Mouse (Mus musculus): ENCODE results near the gene Cryba4. TPM values are rescaled to one million over a fixed set of nuclear protein-coding genes. Genes with fewer than 3 reads are reported as not detected.

Cryba4 gene
- polyA plus RNA-seq, 1 experiment from 2014 or later, result 1.4 TPM

DNA sequence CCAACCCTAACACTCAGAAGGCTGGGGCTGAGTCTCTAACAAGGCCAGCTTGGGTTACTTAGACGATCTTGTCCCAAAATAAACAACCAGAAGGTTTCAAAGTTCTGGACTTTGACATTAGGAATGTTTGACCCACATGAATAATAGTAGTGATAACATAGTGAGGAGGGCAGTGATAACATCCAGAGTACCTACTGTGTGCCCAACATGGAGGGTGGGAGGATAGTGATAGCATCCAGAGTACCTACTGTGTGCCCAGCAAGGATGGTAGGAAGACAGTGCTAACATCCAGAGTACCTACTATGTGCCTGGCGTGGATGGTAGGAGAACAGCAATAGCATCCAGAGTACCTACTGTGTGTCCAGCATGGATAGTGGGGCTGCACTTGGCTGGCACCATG is 41.5 kb upstream of the Cryba4 start:
- no peak overlapping the region for H3K4me3 ChIP-seq
- H3K27me3 ChIP-seq, result no peaks in the 10 kb centered on the region
- no peaks in the 10 kb centered on the region for H3K36me3 ChIP-seq
- peaks cover 71% of the 10 kb centered on the region for H3K4me1 ChIP-seq (replicated peaks)
- no peak overlapping the region for H3K27ac ChIP-seq
- H3K4me2 ChIP-seq, result no peak overlapping the region
- ATAC-seq (replicated peaks; ENCODE audit: insufficient number of reproducible peaks, insufficient read depth, low FRiP score, low read depth), result no peak
- WGBS, result 57% methylated on average over 2 of the region's 2 CpGs
- H3K9ac ChIP-seq, result no peak overlapping the region
- no peaks in the 10 kb centered on the region for H3K9me3 ChIP-seq (replicated peaks)

DNA sequence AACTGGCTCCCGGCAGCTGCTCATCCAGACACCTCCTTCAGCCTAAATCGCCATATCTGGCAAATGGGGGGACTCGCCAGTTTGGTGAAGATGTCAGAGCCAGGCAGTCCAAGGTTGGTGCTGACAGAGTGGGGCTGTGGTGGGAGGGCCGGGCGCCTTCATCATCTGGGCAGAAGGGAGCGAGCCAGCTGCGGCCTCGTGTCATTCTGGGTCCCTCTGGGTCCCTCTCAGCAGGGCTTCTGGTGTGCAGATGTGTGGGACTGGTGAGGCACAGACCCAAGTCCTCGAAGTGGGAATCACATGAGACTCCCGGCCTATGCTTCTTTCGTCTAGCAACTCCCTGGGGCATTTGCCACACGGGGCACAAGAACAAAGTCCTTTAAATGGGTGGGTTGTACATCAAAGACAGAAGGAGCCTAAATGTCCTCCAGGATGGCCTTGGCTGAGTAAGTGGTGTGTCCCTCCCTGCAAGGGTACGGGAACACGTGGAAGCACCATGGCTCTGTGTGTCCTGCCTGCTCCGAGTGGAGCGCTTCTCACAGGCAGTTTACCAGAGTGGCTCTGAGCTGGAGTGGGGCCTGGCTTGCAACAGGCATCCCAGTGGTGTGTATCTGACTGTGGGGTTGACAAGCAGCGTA is 40.1 kb upstream of the Cryba4 start:
- Histone ChIP-seq H3K4me2 (no peak overlapping the region), H3K27me3 (no peaks in the 10 kb centered on the region)
- 81% methylated on average over 17 of the region's 17 CpGs for WGBS

DNA sequence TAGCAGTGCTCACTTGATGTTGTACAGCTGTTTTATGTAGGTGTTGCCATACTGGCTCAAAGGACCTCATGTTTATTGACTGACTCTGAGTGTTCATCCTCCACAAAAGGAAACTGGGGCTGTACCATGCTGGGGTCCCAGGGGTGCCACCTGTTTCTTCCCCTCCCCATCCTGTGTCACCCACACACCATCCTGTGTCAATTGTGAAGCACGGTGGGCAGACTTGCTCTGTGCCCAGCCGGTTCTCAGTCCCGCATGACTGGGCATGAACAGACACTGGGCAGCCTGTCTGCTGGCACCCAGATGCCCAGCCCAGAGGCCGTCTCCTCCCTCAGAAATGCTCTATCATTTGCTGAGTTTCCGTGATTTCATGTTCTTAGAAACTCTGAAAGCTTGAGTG is 39.5 kb upstream of the Cryba4 start:
- Histone ChIP-seq H3K36me3 (no peaks in the 10 kb centered on the region), H3K27ac (no peak overlapping the region), H3K4me3 (no peak overlapping the region), H3K4me1 (replicated peaks) (peaks cover 67% of the 10 kb centered on the region), H3K9me3 (replicated peaks) (no peaks in the 10 kb centered on the region), H3K4me2 (no peak overlapping the region), H3K9ac (no peak overlapping the region), H3K27me3 (no peaks in the 10 kb centered on the region)
- whole genome bisulfite sequencing, result 85% methylated on average over 5 of the region's 5 CpGs
- no peak for ATAC-seq (replicated peaks; ENCODE audit: insufficient number of reproducible peaks, insufficient read depth, low FRiP score, low read depth)

More for the DNA sequence above, 40.1 kb upstream of the Cryba4 start:
- Histone ChIP-seq H3K9ac (no peak overlapping the region), H3K36me3 (no peaks in the 10 kb centered on the region), H3K4me3 (no peak overlapping the region), H3K4me1 (replicated peaks) (peaks cover 71% of the 10 kb centered on the region), H3K27ac (no peak overlapping the region), H3K9me3 (replicated peaks) (no peaks in the 10 kb centered on the region)
- no peak for ATAC-seq (replicated peaks; ENCODE audit: insufficient number of reproducible peaks, insufficient read depth, low FRiP score, low read depth)

DNA sequence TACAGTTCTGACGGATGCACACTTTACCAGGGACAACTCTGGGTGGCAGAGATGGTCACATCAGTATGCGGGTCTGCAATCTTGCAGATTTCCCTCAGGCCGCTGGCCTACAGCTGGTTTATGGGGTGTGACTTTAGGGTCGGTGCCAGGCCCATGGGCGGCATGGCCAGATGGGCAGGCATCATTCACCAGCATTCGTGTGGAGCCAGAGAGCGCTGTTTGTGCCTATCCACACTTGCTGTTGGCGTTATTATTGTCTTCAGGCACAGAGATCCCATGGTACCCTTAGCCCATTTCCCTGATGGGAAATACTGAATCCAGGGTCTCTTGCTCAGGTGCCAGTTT is 38.2 kb upstream of the Cryba4 start:
- Histone ChIP-seq H3K9me3 (replicated peaks) (no peaks in the 10 kb centered on the region), H3K4me2 (peak overlapping the region; percentile 49), H3K27me3 (no peaks in the 10 kb centered on the region), H3K4me3 (peak overlapping the region; percentile 28; the same call in 1 of the 2 replicates), H3K4me1 (replicated peaks) (peaks cover 64% of the 10 kb centered on the region), H3K9ac (no peak overlapping the region), H3K27ac (no peak overlapping the region), H3K36me3 (no peaks in the 10 kb centered on the region)
- no peak for ATAC-seq (replicated peaks; ENCODE audit: insufficient number of reproducible peaks, insufficient read depth, low FRiP score, low read depth)
- 92% methylated on average over 8 of the region's 8 CpGs for WGBS

DNA sequence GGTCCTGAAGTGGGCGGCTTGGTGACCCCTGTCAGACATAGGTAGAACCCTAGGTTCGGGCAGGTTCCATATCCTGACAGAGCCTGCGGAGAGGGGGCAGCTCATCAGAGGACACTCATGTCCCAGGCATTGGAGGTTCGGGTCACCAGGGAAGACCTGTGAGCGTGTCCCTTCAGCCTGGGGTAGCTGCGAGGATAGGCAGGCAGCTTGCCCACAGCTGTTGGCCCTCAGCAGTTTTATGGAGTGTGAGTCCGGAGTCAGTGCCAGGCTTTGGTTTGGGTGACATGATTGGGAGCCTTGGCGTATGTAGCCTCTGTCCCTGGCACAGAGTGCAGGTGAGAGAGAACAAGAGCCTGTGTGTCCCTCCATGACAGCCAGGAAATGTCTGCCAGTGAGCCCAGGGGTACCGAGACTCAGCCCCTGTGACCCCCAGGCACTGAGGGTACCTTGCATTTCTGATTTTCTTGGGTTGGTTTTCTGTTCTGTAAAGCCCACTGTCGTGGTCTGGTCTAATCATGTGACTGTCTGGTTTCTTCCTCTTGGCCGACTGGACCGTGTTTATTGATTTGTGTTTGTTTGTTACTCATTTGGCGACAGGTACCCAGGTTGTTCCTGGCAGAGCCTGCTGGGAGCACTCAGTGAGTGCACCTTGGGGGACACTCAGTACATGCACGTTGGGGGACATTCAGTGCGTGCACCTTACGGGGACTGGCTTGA is 37.7 kb upstream of the Cryba4 start:
- peak overlapping the region; percentile 3; the same call in 1 of the 2 replicates for H3K9ac ChIP-seq
- no peak for ATAC-seq (replicated peaks; ENCODE audit: insufficient number of reproducible peaks, insufficient read depth, low FRiP score, low read depth)
- no peaks in the 10 kb centered on the region for H3K36me3 ChIP-seq
- H3K27me3 ChIP-seq, result no peaks in the 10 kb centered on the region
- H3K9me3 ChIP-seq (replicated peaks), result no peaks in the 10 kb centered on the region
- peak overlapping the region; percentile 49 for H3K4me2 ChIP-seq
- H3K27ac ChIP-seq, result no peak overlapping the region
- WGBS, result 80% methylated on average over 16 of the region's 16 CpGs
- H3K4me1 ChIP-seq (replicated peaks), result peaks cover 63% of the 10 kb centered on the region
- H3K4me3 ChIP-seq, result peak overlapping the region; percentile 28; the same call in 1 of the 2 replicates

DNA sequence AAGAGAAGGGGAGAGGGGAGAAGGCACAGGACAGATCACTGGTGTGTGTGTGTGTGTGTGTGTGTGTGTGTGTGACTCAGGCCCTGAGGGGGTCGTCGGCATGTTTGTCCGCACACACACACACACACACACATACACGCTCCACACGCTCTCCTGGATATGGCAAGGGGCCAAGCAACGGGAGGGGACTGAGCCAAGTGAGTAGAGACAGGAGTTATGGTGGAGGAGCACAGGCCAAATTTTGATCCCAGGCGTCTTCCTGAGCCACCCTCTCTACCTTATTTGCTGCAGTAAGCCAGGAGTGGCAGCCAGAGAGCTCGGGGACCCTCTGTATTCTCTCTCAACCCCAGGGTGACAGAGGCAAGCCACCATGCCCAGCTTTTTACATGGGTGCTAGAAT is 36.9 kb upstream of the Cryba4 start:
- no peak for ATAC-seq (replicated peaks; ENCODE audit: insufficient number of reproducible peaks, insufficient read depth, low FRiP score, low read depth)
- Histone ChIP-seq H3K4me1 (replicated peaks) (peaks cover 63% of the 10 kb centered on the region), H3K4me2 (peak overlapping the region; percentile 49; the same call in 1 of the 2 replicates), H3K9me3 (replicated peaks) (no peaks in the 10 kb centered on the region), H3K27me3 (no peaks in the 10 kb centered on the region), H3K4me3 (peak overlapping the region; percentile 28; the same call in 1 of the 2 replicates), H3K9ac (no peak overlapping the region), H3K27ac (no peak overlapping the region), H3K36me3 (no peaks in the 10 kb centered on the region)
- 20% methylated on average over 8 of the region's 8 CpGs for WGBS

DNA sequence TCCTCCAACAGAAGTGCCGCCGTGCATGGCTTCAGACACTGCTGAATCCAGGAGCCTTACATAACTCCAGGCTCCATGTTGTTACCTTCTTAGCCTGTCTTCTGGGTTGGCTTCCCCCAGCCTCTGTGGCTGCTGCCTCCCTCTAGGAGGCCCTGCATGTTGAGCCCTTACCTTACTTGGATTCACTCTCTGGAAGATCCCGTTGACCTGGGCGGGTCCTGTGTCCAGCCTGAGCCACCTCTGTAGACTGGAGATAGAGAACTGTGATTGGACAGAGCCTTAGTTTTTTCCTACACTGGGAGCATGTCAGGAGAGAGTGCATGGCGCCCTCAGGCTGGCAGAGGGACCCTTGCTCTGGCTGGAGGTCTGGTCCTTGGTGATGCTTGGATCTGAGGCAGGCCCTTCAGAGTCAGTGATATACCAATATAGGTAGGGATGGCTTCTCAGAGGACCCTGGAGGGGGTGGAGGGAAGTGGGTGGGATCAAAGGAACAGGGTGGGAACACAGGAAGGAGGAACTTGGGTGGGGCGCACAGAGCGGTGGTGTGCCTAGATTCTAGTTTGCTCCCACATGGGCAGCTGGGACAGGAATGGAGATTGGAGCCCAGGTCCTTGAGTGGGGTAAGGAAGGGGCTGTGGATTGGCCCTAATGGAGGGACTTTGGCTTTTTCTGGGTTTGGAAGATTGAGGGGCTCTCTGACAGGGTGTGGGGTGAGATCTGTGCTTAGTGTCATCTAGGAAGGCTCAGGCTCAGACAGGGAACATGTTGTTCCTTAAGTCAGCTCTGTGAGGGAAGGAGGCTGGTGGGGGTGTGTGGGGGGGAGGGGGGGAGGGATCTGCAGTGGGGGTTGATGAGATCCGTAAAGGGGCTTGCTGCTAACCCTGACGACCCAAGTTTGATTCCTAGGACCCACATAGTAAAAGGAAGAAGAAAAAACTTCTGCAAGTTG is 36.1 kb upstream of the Cryba4 start:
- H3K27ac ChIP-seq, result peak overlapping the region; percentile 16; the same call in 1 of the 2 replicates
- peak overlapping the region; percentile 49 for H3K4me2 ChIP-seq

DNA sequence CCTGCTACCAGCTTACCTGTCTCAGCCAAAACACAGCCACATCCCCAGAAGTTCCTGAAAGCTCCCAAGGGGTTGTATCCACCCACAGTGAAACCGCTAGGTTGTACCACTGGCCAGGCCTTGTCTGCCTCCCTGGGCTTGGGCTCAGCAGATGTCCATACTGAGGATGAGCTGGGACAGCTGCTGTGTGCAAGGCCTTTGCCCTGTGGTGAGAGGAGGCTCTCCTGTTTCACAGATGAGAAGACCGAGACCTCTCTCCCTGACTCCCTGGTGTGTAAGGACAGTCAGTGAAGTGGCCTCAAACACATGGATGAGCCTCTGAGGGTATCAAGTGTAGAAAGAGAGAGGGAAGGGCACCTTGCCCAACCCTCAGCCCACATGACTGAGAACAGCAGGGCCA is 35.3 kb upstream of the Cryba4 start:
- Histone ChIP-seq H3K4me1 (replicated peaks) (peaks cover 77% of the 10 kb centered on the region), H3K4me3 (no peak overlapping the region), H3K9ac (no peak overlapping the region), H3K27ac (peak overlapping the region; percentile 16; the same call in 1 of the 2 replicates), H3K36me3 (no peaks in the 10 kb centered on the region), H3K27me3 (no peaks in the 10 kb centered on the region), H3K4me2 (no peak overlapping the region), H3K9me3 (replicated peaks) (no peaks in the 10 kb centered on the region)
- no peak for ATAC-seq (replicated peaks; ENCODE audit: insufficient number of reproducible peaks, insufficient read depth, low FRiP score, low read depth)
- WGBS, result 80% methylated on average over 2 of the region's 2 CpGs

More for the DNA sequence above, 36.1 kb upstream of the Cryba4 start:
- Histone ChIP-seq H3K9me3 (replicated peaks) (no peaks in the 10 kb centered on the region), H3K4me1 (replicated peaks) (peaks cover 70% of the 10 kb centered on the region), H3K36me3 (no peaks in the 10 kb centered on the region), H3K27me3 (no peaks in the 10 kb centered on the region), H3K9ac (no peak overlapping the region), H3K4me3 (peak overlapping the region; percentile 28)
- ATAC-seq (replicated peaks; ENCODE audit: insufficient number of reproducible peaks, insufficient read depth, low FRiP score, low read depth), result no peak
- WGBS, result 71% methylated on average over 9 of the region's 9 CpGs

DNA sequence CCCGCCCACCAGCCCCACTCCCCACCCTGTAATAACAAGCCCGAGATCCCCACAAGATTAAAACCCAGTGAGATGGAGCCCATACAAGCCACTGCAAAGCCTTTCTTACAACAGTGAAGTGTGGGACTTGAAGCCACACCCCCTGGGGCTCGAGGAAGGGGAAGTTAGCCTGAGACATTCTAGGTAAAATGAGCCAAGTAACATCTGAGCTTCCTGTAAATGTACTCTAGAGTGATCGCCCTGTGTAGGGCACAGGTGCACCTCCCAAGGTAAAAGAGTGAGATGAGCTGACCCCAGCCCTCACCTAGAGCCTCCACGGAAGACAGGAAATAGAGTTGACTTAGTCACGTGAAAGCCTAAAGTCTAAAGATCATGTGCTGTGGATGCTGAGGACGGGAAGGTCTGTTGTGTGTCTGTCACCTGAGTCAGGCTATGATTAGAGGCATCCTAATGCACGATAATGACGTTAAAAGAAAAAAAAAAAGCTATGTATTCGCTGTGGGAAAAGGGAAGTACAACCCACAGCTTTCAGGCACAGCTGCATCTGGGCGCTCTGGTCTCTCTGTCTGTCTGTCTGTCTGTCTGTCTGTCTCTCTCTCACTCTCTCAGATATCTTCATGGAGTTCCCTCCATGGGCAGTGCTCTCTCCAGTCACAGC is 34.8 kb upstream of the Cryba4 start:
- Histone ChIP-seq H3K36me3 (no peaks in the 10 kb centered on the region), H3K4me2 (no peak overlapping the region), H3K4me1 (replicated peaks) (peaks cover 77% of the 10 kb centered on the region), H3K4me3 (no peak overlapping the region), H3K27me3 (no peaks in the 10 kb centered on the region), H3K27ac (peak overlapping the region; percentile 16; the same call in 1 of the 2 replicates), H3K9me3 (replicated peaks) (no peaks in the 10 kb centered on the region), H3K9ac (no peak overlapping the region)
- 59% methylated on average over 11 of the region's 11 CpGs for WGBS
- no peak for ATAC-seq (replicated peaks; ENCODE audit: insufficient number of reproducible peaks, insufficient read depth, low FRiP score, low read depth)

DNA sequence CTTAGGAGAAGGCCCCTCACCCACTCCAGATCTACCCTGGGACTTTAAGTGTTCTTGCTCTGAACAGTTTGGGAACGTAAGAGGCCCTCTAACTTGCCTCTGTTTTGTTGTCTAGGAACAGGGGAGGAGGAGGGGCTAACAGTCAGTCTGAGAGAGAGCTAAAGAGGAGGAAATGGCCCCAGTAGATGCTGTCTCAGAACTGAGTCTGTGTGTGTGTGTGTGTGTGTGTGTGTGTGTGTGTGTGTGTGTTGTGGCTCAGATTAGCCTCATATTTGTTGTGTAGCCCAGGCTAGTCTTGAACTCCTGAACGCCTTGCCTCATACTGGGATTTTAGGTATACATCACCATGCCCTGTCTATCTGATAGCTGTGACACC is 34.3 kb upstream of the Cryba4 start:
- H3K4me2 ChIP-seq, result no peak overlapping the region
- H3K36me3 ChIP-seq, result no peaks in the 10 kb centered on the region
- peak overlapping the region; percentile 16; the same call in 1 of the 2 replicates for H3K27ac ChIP-seq
- no peak for ATAC-seq (replicated peaks; ENCODE audit: insufficient number of reproducible peaks, insufficient read depth, low FRiP score, low read depth)
- H3K4me1 ChIP-seq (replicated peaks), result peaks cover 82% of the 10 kb centered on the region
- no peaks in the 10 kb centered on the region for H3K9me3 ChIP-seq (replicated peaks)
- no peaks in the 10 kb centered on the region for H3K27me3 ChIP-seq
- 68% methylated on average over 2 of the region's 2 CpGs for WGBS
- no peak overlapping the region for H3K9ac ChIP-seq
- H3K4me3 ChIP-seq, result no peak overlapping the region
